Mouse (Mus musculus) forebrain, embryonic 12.5 days (tissue): ENCODE data around the gene Tas2r115. TPM values are rescaled to one million over a fixed set of nuclear protein-coding genes. Genes with fewer than 3 reads are reported as not detected.
"Not testable (repeated sequence)": the region's sequence is repeated elsewhere in the genome, so short reads cannot be mapped to it uniquely, and the experiment has no call there.

ENCODE experiments used
- ATAC-seq: fragments of 200-750 bp; cut with Nextera tagmentation; 2 replicates; pipeline ENCODE4 v1.8.0; 2017; ENCODE audit warnings: moderate TSS enrichment; ENCODE audit not compliant: low FRiP score
- H3K27ac ChIP-seq: fragments of 300-500 bp; sonication (generic); 2 replicates; pipeline ENCODE4 v1.5.1; 2016; ENCODE audit warnings: mild to moderate bottlenecking
- H3K27me3 ChIP-seq: fragments of 300-500 bp; sonication (generic); 2 replicates; pipeline ENCODE4 v1.6.1; 2016; ENCODE audit warnings: mild to moderate bottlenecking
- H3K36me3 ChIP-seq: fragments of 300-500 bp; sonication (generic); replicated peaks from 2 replicates; pipeline ENCODE4 v1.6.1; 2016; ENCODE audit warnings: mild to moderate bottlenecking
- H3K4me1 ChIP-seq: fragments of 300-500 bp; sonication (generic); 2 replicates; pipeline ENCODE4 v1.6.1; 2016
- H3K4me2 ChIP-seq: fragments of 300-500 bp; sonication (generic); 2 replicates; pipeline ENCODE4 v1.6.1; 2016; ENCODE audit warnings: mild to moderate bottlenecking, moderate library complexity
- H3K4me3 ChIP-seq: fragments of 300-500 bp; sonication (generic); replicated peaks from 2 replicates; pipeline ENCODE4 v1.5.1; 2016; ENCODE audit warnings: mild to moderate bottlenecking
- H3K9ac ChIP-seq: fragments of 300-500 bp; sonication (generic); 2 replicates; pipeline ENCODE4 v1.6.1; 2016; ENCODE audit warnings: mild to moderate bottlenecking
- H3K9me3 ChIP-seq: fragments of 300-500 bp; sonication (generic); 2 replicates; pipeline ENCODE4 v1.6.1; 2016
- WGBS: fragments of 180-500 bp; shearing (Covaris S2); methylation state at CpG from one replicate; pipeline ENCODE4 v1.1.7; 2016; 5-methylcytosine and 5-hydroxymethylcytosine counted together
- polyA plus RNA-seq: library from polyadenylated mRNA; unstranded; fragments of >200 nt; fragmentation: Nextera tagmentation; extraction: Ambion mirVana; gene quantifications from 2 replicates; pipeline ENCODE4 v1.2.1, GENCODE M21; 2016

Tas2r115 gene
- polyA plus RNA-seq = not detected in 2 replicates

- 79% methylated on average over 2 of the region's 2 CpGs for WGBS
- Histone ChIP-seq H3K4me3 (no peak within 1 kb of the TSS), H3K36me3 (no peaks in the 10 kb centered on the region), H3K4me1 (no peaks in the 10 kb centered on the region), H3K27me3 (no peaks in the 10 kb centered on the region), H3K27ac (no peak within 1 kb of the TSS), H3K4me2 (no peak within 1 kb of the TSS), H3K9me3 (no peaks in the 10 kb centered on the region), H3K9ac (no peak within 1 kb of the TSS)
- no peak for ATAC-seq
Observed at GRCm38 (mm10) chr6:132737935-132738334, at the start of gene Tas2r115. Gene Tas2r115, minus strand, starts transcription at chr6:132738035.

- Histone ChIP-seq H3K27ac (no peak within 1 kb of the TSS), H3K9ac (no peak within 1 kb of the TSS), H3K27me3 (no peaks in the 10 kb centered on the region), H3K9me3 (no peaks in the 10 kb centered on the region), H3K4me3 (no peak within 1 kb of the TSS), H3K36me3 (no peaks in the 10 kb centered on the region), H3K4me2 (no peak within 1 kb of the TSS), H3K4me1 (no peaks in the 10 kb centered on the region)
- ATAC-seq = no peak
Observed at GRCm38 (mm10) chr6:132778062-132778461, 40.2 kb upstream of the Tas2r115 start, which contains the start of gene Tas2r136. Gene Tas2r136, minus strand, starts transcription at chr6:132778162.

GRCm38 (mm10) chr6:132761831-132762230 lies 24.0 kb upstream of the Tas2r115 start, which contains the start of gene Tas2r102:
Gene Tas2r102, plus strand, starts transcription at chr6:132762131.
- Histone ChIP-seq H3K4me1 (no peaks in the 10 kb centered on the region), H3K9ac (no peak within 1 kb of the TSS), H3K27ac (no peak within 1 kb of the TSS), H3K27me3 (no peaks in the 10 kb centered on the region), H3K36me3 (no peaks in the 10 kb centered on the region), H3K4me3 (no peak within 1 kb of the TSS), H3K4me2 (no peak within 1 kb of the TSS), H3K9me3 (no peaks in the 10 kb centered on the region)
- WGBS = 93% methylated on average over 2 of the region's 2 CpGs
- no peak for ATAC-seq

GRCm38 (mm10) chr6:132754430-132754829 lies 16.6 kb upstream of the Tas2r115 start, which contains the start of gene Tas2r124:
Gene Tas2r124, plus strand, starts transcription at chr6:132754730.
- Histone ChIP-seq H3K4me1 (no peaks in the 10 kb centered on the region), H3K9ac (no peak within 1 kb of the TSS), H3K4me3 (no peak within 1 kb of the TSS), H3K27ac (no peak within 1 kb of the TSS), H3K4me2 (no peak within 1 kb of the TSS), H3K27me3 (no peaks in the 10 kb centered on the region), H3K36me3 (no peaks in the 10 kb centered on the region), H3K9me3 (no peaks in the 10 kb centered on the region)
- no peak for ATAC-seq
- WGBS = 81% methylated on average over 1 of the region's 1 CpGs

GRCm38 (mm10) chr6:132750206-132750605 lies 12.4 kb upstream of the Tas2r115 start:
- Histone ChIP-seq H3K27ac (no peak overlapping the region), H3K9ac (no peak overlapping the region), H3K36me3 (no peaks in the 10 kb centered on the region), H3K4me2 (no peak overlapping the region), H3K9me3 (no peaks in the 10 kb centered on the region), H3K4me3 (no peak overlapping the region), H3K27me3 (no peaks in the 10 kb centered on the region), H3K4me1 (no peaks in the 10 kb centered on the region)
- ATAC-seq = no peak
- WGBS = 87% methylated on average over 2 of the region's 2 CpGs

- Histone ChIP-seq H3K4me2 (no peak within 1 kb of the TSS), H3K27me3 (no peaks in the 10 kb centered on the region), H3K4me1 (no peaks in the 10 kb centered on the region), H3K36me3 (no peaks in the 10 kb centered on the region), H3K9me3 (0 out of 2 replicates have a peak, but pooled peaks cover 4% of the 10 kb centered on the region), H3K27ac (no peak within 1 kb of the TSS), H3K9ac (no peak within 1 kb of the TSS), H3K4me3 (no peak within 1 kb of the TSS)
- no peak for ATAC-seq
- 84% methylated on average over 3 of the region's 3 CpGs for WGBS
Observed at GRCm38 (mm10) chr6:132711828-132712227, 26.0 kb downstream of the Tas2r115 start, which contains the start of gene Tas2r122. Gene Tas2r122, minus strand, starts transcription at chr6:132711928.

GRCm38 (mm10) chr6:132700907-132701306 lies 36.9 kb downstream of the Tas2r115 start, which contains the start of gene Tas2r121:
Gene Tas2r121, minus strand, starts transcription at chr6:132701007.
- Histone ChIP-seq H3K27ac (no peak within 1 kb of the TSS), H3K36me3 (no peaks in the 10 kb centered on the region), H3K27me3 (no peaks in the 10 kb centered on the region), H3K4me2 (no peak within 1 kb of the TSS), H3K4me1 (no peaks in the 10 kb centered on the region), H3K9me3 (no peaks in the 10 kb centered on the region), H3K9ac (no peak within 1 kb of the TSS), H3K4me3 (no peak within 1 kb of the TSS)
- no peak for ATAC-seq
- 70% methylated on average over 1 of the region's 1 CpGs for WGBS

GRCm38 (mm10) chr6:132691596-132691995 lies 46.2 kb downstream of the Tas2r115 start:
- H3K36me3 ChIP-seq, H3K27me3 ChIP-seq, H3K9ac ChIP-seq, H3K4me2 ChIP-seq, H3K9me3 ChIP-seq, ATAC-seq, H3K4me3 ChIP-seq, H3K4me1 ChIP-seq, H3K27ac ChIP-seq: not testable (repeated sequence)
- WGBS = 90% methylated on average over 7 of the region's 7 CpGs

Other genes with a start within 250 kb of the Tas2r115 start
- gene Prh1, start 168.2 kb downstream of the Tas2r115 start, polyA plus RNA-seq = not detected in 2 replicates
- not detected in 2 replicates for gene Prp2, start 142.1 kb downstream of the Tas2r115 start, polyA plus RNA-seq
- gene A630073D07Rik, start 86.5 kb downstream of the Tas2r115 start, polyA plus RNA-seq = not detected in 2 replicates
- gene Tas2r120, start 81.1 kb downstream of the Tas2r115 start, polyA plus RNA-seq = not detected in 2 replicates
- not detected in 2 replicates for gene Tas2r121, start 37.0 kb downstream of the Tas2r115 start, polyA plus RNA-seq
- gene Tas2r122, start 26.1 kb downstream of the Tas2r115 start, polyA plus RNA-seq = not detected in 2 replicates
- not detected in 2 replicates for gene Tas2r124, start 16.7 kb upstream of the Tas2r115 start, polyA plus RNA-seq
- not detected in 2 replicates for gene Tas2r102, start 24.1 kb upstream of the Tas2r115 start, polyA plus RNA-seq
- gene Tas2r136, start 40.1 kb upstream of the Tas2r115 start, polyA plus RNA-seq = not detected in 2 replicates
- gene Tas2r117, start 64.8 kb upstream of the Tas2r115 start, polyA plus RNA-seq = not detected in 2 replicates
- gene Tas2r123, start 109.1 kb upstream of the Tas2r115 start, polyA plus RNA-seq = not detected in 2 replicates
- gene Tas2r116, start 117.4 kb upstream of the Tas2r115 start, polyA plus RNA-seq = not detected in 2 replicates
- not detected in 2 replicates for gene Tas2r110, start 130.0 kb upstream of the Tas2r115 start, polyA plus RNA-seq
- gene Tas2r113, start 155.0 kb upstream of the Tas2r115 start, polyA plus RNA-seq = not detected in 2 replicates
- not detected in 2 replicates for gene Tas2r125, start 171.6 kb upstream of the Tas2r115 start, polyA plus RNA-seq
- not detected in 2 replicates for gene Tas2r129, start 213.1 kb upstream of the Tas2r115 start, polyA plus RNA-seq
- gene Tas2r131, start 219.9 kb upstream of the Tas2r115 start, polyA plus RNA-seq = not detected in 2 replicates
- gene Tas2r109, start 242.9 kb upstream of the Tas2r115 start, polyA plus RNA-seq = not detected in 2 replicates